Mouse (Mus musculus) 3T3-L1 (cell line): Measurements from ENCODE around the gene 1700057G04Rik.
A peak's percentile ranks its signal among the peaks of the same experiment; 100 is the strongest.
"Not testable (repeated sequence)": the region's sequence is repeated elsewhere in the genome, so short reads cannot be mapped to it uniquely, and the experiment has no call there.

Experiments used
- DNase-seq: peaks from one replicate; pipeline ENCODE4 v3.0.0-alpha.2; 2015; ENCODE audit warnings: low read depth, low spot score

The 1700057G04Rik gene

GRCm38 (mm10) chr9:92305075-92305474, 4.1 kb upstream of the 1700057G04Rik start:
- no peak for DNase-seq

GRCm38 (mm10) chr9:92305620-92306220, 3.5 kb upstream of the 1700057G04Rik start:
- DNase-seq: no peak

GRCm38 (mm10) chr9:92316791-92317190, 7.6 kb downstream of the 1700057G04Rik start:
- no peak for DNase-seq

- not testable (repeated sequence) for DNase-seq
Measured at GRCm38 (mm10) chr9:92325936-92326335, 16.8 kb downstream of the 1700057G04Rik start.

GRCm38 (mm10) chr9:92326813-92327212, 17.6 kb downstream of the 1700057G04Rik start:
- no peak for DNase-seq

- no peak for DNase-seq
Measured at GRCm38 (mm10) chr9:92331383-92331782, 22.2 kb downstream of the 1700057G04Rik start.

GRCm38 (mm10) chr9:92334845-92335244, 25.7 kb downstream of the 1700057G04Rik start:
- DNase-seq: no peak

- no peak for DNase-seq
Measured at GRCm38 (mm10) chr9:92335277-92335818, 26.2 kb downstream of the 1700057G04Rik start.

GRCm38 (mm10) chr9:92337063-92337462, 27.9 kb downstream of the 1700057G04Rik start:
- no peak for DNase-seq

- DNase-seq: no peak
Measured at GRCm38 (mm10) chr9:92337661-92338060, 28.5 kb downstream of the 1700057G04Rik start.

GRCm38 (mm10) chr9:92338954-92339353, 29.8 kb downstream of the 1700057G04Rik start:
- no peak for DNase-seq

GRCm38 (mm10) chr9:92351924-92352323, 42.7 kb downstream of the 1700057G04Rik start:
- DNase-seq: no peak

GRCm38 (mm10) chr9:92353306-92353705, 44.1 kb downstream of the 1700057G04Rik start:
- DNase-seq: peak; percentile 93

GRCm38 (mm10) chr9:92360691-92361310, 51.6 kb downstream of the 1700057G04Rik start:
- no peak for DNase-seq

- no peak for DNase-seq
Measured at GRCm38 (mm10) chr9:92363478-92363877, 54.3 kb downstream of the 1700057G04Rik start.

- peak; percentile 26 for DNase-seq
Measured at GRCm38 (mm10) chr9:92368920-92369319, 59.7 kb downstream of the 1700057G04Rik start.

GRCm38 (mm10) chr9:92373896-92374295, 64.7 kb downstream of the 1700057G04Rik start:
- DNase-seq: no peak

GRCm38 (mm10) chr9:92374705-92375199, 65.6 kb downstream of the 1700057G04Rik start:
- DNase-seq: peak; percentile 83

- DNase-seq: peak; percentile 47
Measured at GRCm38 (mm10) chr9:92375378-92375777, 66.2 kb downstream of the 1700057G04Rik start.

- DNase-seq: peak; percentile 61
Measured at GRCm38 (mm10) chr9:92377967-92378366, 68.8 kb downstream of the 1700057G04Rik start.

- DNase-seq: no peak
Measured at GRCm38 (mm10) chr9:92379240-92379639, 70.1 kb downstream of the 1700057G04Rik start.

GRCm38 (mm10) chr9:92383415-92383814, 74.2 kb downstream of the 1700057G04Rik start:
- no peak for DNase-seq

- peak; percentile 67 for DNase-seq
Measured at GRCm38 (mm10) chr9:92384401-92384800, 75.2 kb downstream of the 1700057G04Rik start.
